Mouse (Mus musculus) layer of hippocampus, adult 2 months (tissue): Measurements from ENCODE around the gene Fchsd2. TPM values are rescaled to one million over a fixed set of nuclear protein-coding genes. Genes with fewer than 3 reads are reported as not detected.

ENCODE experiments used
- DNase-seq, 2 experiments: peaks; one replicate each; pipeline ENCODE4 v3.0.0; 2022; ENCODE audit warnings: low spot score in 2 of 2
- H3K27ac ChIP-seq: fragments of 200-600 bp; 2 replicates; pipeline ENCODE4 v1.8.1; 2022
- H3K4me3 ChIP-seq: fragments of 200-600 bp; 2 replicates; pipeline ENCODE4 v1.8.1; 2022; ENCODE audit warnings: mild to moderate bottlenecking
- CTCF ChIP-seq: fragments of 200-600 bp; conservative IDR thresholded peaks from 2 replicates; pipeline ENCODE4 v1.8.1; 2022; ENCODE audit warnings: antibody characterized with exemption, mild to moderate bottlenecking, moderate library complexity
- total RNA-seq, 2 experiments: library from RNA; stranded (reverse); gene quantifications; 2 replicates each; pipeline ENCODE4 v1.2.3; 2021

Gene Fchsd2
- total RNA-seq, 2 experiments from 2014 or later: 38.5 to 41.2 TPM

DNA sequence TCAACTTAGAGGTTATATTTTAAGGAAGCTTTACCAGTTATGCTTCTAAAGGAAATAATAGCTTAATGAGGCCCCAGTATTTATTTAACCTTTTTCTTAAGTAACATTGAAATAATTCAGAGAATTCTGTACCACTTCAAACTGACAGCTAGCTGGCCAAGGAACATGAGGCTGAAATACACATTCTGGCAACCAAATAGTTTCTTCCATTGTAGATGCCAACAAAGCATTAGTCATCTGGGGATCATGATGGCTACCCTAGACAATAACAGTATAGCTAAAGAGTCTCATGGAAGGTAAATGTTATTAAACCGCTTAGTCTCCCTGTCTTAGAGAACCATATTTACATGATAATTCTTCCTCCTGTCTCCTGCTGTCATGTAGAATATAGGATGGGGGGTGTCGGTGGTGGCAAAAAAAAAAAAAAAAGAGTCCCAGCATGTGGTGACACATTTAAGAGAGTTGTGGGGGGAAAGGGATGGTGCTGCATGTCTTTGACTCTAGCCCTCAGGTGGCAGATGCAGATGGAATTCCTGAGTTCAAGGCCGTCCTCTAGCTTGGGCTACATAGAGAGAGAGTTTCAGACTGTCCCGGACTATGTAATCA lies 169.4 kb downstream of the Fchsd2 start:
- DNase-seq: no peak
- Histone ChIP-seq H3K4me3 (no peak overlapping the region), H3K27ac (no peak overlapping the region)
- TF ChIP-seq CTCF: no peak

DNA sequence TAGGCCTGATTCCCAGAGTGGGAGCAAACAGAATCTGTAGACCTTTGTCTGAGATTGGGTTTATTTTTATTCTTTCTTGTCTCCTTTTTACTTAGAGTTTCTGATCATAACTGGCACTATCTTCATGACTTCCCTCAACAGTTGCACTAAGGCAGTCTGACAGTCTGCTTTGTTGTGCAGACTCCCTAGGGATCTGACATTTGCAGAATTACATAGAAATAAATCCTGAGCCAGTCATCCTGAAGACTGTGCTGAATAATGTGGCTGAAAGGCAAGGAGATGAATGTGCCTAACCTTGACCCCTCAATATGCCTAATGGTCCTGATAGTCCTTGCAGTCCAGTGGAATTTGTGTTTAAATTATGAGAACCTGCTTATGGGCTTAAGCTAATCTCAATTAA lies 170.8 kb downstream of the Fchsd2 start:
- Histone ChIP-seq H3K4me3 (no peak overlapping the region), H3K27ac (no peak overlapping the region)
- DNase-seq: no peak
- TF ChIP-seq CTCF: no peak

DNA sequence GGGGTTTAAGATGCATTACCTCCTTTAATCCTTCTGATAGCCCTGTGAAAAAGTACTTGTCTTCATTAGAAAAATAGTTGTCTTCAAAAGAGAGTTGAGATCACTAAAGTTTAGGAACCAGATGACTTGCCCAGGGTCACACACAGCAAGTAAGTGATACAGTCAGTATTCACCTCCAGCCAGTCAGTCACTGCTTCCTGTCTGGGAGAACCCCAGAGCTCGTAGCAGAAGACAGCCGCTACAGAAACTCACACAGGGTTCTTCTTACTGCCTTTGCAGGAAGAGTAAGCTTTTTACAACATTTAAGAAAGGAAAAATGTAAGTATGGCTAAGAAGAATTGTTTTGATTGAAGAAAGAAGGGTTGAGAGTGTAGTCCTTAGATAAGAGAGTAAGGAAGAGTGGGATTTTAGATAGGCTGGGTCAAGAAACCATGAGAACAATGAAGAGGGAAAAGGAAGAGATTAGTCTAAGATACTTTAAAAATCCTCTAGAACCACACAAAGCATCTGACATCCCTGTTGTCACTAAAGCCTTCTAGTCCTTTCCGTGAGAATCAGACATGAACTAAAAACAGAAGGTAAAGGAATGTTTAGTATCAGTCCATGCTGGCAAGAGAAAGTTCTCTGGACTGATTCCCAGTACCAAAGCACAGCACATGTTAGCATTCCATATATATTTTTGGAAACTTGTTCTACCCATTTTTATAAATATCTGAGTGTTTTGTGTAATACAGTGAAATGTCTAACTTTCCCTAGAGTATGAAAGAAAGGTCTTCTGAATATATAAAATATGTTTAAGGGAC lies 175.0 kb downstream of the Fchsd2 start:
- peak in 1 of 2 experiments; percentile 36 for DNase-seq

DNA sequence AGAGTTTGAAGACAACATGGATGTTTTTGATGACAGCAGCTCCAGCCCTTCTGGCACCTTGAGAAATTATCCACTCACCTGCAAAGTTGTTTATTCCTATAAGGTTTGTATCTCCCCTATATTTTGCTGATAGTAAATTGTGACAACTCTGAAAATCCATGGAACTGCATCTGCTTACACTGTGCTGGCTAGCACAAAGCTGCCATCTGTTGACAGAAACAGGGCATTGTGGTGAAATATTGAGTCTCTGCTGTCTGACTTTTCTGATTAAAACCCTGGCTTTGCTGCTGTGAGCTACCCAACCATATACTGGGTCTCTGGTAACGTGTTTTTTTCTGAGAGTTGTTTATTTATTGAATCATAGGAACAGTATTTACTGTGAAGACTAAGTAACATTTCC lies 178.9 kb downstream of the Fchsd2 start:
- no peak overlapping the region for H3K4me3 ChIP-seq
- peak; percentile 26 to 42 for DNase-seq

More for the DNA sequence above, 175.0 kb downstream of the Fchsd2 start:
- Histone ChIP-seq H3K4me3 (no peak overlapping the region), H3K27ac (peak overlapping the region; percentile 71)
- TF ChIP-seq CTCF: no peak

DNA sequence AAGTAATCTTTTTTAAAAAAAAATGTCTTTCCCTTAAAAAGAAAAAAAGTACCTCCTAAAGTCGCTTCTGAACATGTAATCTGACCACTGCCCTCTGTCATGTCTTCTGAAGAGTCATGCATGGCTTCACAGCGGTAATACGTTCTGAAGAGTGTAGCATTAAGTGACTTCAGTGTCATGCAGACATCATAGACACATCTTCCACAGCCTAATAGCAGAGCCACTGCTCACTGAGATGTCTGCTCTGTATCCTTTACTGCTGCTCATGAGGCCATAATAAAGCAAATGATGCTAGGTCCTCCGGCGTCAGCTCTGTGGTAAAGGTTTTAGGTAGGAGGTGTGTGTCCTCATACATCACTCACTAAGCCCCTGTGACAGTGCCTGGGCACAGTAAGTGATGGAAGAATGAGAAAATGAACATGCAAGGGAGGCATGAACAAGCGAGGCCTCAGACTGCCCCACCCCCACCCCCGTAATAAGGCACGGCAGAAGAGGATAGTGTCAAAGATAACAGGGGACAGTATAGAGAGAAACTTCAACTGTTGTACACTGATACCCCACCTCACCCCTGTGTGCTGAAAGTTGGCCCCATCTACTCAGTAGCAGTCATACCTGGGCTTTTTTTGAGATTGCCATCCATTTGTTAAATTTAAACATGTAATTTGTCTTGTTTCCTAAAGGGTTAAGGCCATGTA lies 179.9 kb downstream of the Fchsd2 start:
- H3K27ac ChIP-seq: no peak overlapping the region
- H3K4me3 ChIP-seq: no peak overlapping the region
- no peak for DNase-seq
- no peak for TF ChIP-seq CTCF

More for the DNA sequence above, 178.9 kb downstream of the Fchsd2 start:
- H3K27ac ChIP-seq: no peak overlapping the region
- peak; percentile 79 for TF ChIP-seq CTCF

GRCm38 (mm10) chr7:101282721-101283120 lies 190.1 kb downstream of the Fchsd2 start:
- no peak overlapping the region for H3K27ac ChIP-seq
- H3K4me3 ChIP-seq: no peak overlapping the region
- DNase-seq: no peak
- no peak for TF ChIP-seq CTCF

DNA sequence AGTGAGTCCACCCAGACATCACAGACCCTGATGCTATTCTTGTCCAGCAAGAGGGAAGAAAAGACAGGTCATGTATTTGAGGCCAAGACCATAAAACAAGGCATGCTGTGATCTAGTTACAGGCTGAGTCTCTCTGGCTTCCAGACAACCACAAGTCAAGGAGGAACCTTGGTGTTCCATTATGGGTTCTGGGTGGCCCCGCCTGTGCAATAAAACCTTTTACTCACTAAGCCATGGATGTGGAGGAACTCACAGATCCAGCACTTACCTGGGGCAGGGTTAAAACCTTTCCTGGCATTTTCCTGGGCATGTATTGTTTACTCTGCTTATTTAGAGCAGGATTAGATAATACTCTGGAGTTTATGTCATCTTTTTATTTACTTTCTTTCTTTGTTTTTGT lies 191.8 kb downstream of the Fchsd2 start:
- H3K4me3 ChIP-seq: no peak overlapping the region
- no peak for TF ChIP-seq CTCF
- no peak for DNase-seq
- H3K27ac ChIP-seq: no peak overlapping the region

- DNase-seq: no peak
- H3K27ac ChIP-seq: peak overlapping the region; percentile 18; the same call in 1 of the 2 replicates
- no peak overlapping the region for H3K4me3 ChIP-seq
- TF ChIP-seq CTCF: no peak
These were observed 194.2 kb downstream of the Fchsd2 start for GRCm38 (mm10) chr7:101286891-101287290.

GRCm38 (mm10) chr7:101287820-101288219 lies 195.2 kb downstream of the Fchsd2 start:
- Histone ChIP-seq H3K27ac (no peak overlapping the region; the same call in 1 of the 2 replicates), H3K4me3 (no peak overlapping the region)
- no peak for DNase-seq
- TF ChIP-seq CTCF: no peak

- H3K4me3 ChIP-seq: no peak overlapping the region
- TF ChIP-seq CTCF: peak; percentile 94
- peak in 1 of 2 experiments; percentile 51 for DNase-seq
These were observed 195.8 kb downstream of the Fchsd2 start for GRCm38 (mm10) chr7:101288436-101288835.

GRCm38 (mm10) chr7:101290401-101290800 lies 197.7 kb downstream of the Fchsd2 start:
- no peak overlapping the region for H3K4me3 ChIP-seq
- H3K27ac ChIP-seq: no peak overlapping the region
- DNase-seq: no peak
- TF ChIP-seq CTCF: no peak

More at GRCm38 (mm10) chr7:101288436-101288835, 195.8 kb downstream of the Fchsd2 start:
- H3K27ac ChIP-seq: no peak overlapping the region

- no peak overlapping the region for H3K27ac ChIP-seq
- no peak for DNase-seq
- no peak overlapping the region for H3K4me3 ChIP-seq
- TF ChIP-seq CTCF: no peak
These were observed 198.5 kb downstream of the Fchsd2 start for GRCm38 (mm10) chr7:101291211-101291610.

GRCm38 (mm10) chr7:101291641-101292040 lies 199.0 kb downstream of the Fchsd2 start:
- Histone ChIP-seq H3K27ac (no peak overlapping the region), H3K4me3 (no peak overlapping the region)
- TF ChIP-seq CTCF: no peak
- DNase-seq: no peak
